Mouse (Mus musculus): ENCODE measurements around the gene Mlh3.
"Not testable (repeated sequence)": the region's sequence is repeated elsewhere in the genome, so short reads cannot be mapped to it uniquely, and the experiment has no call there.

The Mlh3 gene

GRCm38 (mm10) chr12:85270319-85270718, at the start of gene Mlh3:
TSS of gene Mlh3 (minus strand) at chr12:85270599.
- peak; percentile 48 for DNase-seq (ENCODE audit: low spot score)

GRCm38 (mm10) chr12:85308651-85309050, 38.3 kb upstream of the Mlh3 start:
- DNase-seq (ENCODE audit: low spot score): peak; percentile 45

- DNase-seq (ENCODE audit: low spot score): peak; percentile 91
These were observed 35.0 kb upstream of the Mlh3 start for GRCm38 (mm10) chr12:85305247-85305892.

- DNase-seq (ENCODE audit: low spot score): peak; percentile 37
These were observed 34.3 kb upstream of the Mlh3 start for GRCm38 (mm10) chr12:85304725-85305124.

- DNase-seq (ENCODE audit: low spot score): peak; percentile 71
These were observed 32.9 kb upstream of the Mlh3 start for GRCm38 (mm10) chr12:85303256-85303655.

- no peak for DNase-seq (ENCODE audit: low spot score)
These were observed 28.4 kb upstream of the Mlh3 start for GRCm38 (mm10) chr12:85298835-85299180.

- DNase-seq (ENCODE audit: low spot score): no peak
These were observed 27.9 kb upstream of the Mlh3 start for GRCm38 (mm10) chr12:85298127-85298834.

GRCm38 (mm10) chr12:85297345-85297997, 27.1 kb upstream of the Mlh3 start:
- no peak for DNase-seq (ENCODE audit: low spot score)

GRCm38 (mm10) chr12:85296915-85297314, 26.5 kb upstream of the Mlh3 start:
- DNase-seq (ENCODE audit: low spot score): no peak

GRCm38 (mm10) chr12:85295506-85295905, 25.1 kb upstream of the Mlh3 start:
- no peak for DNase-seq (ENCODE audit: low spot score)

- DNase-seq (ENCODE audit: low spot score): no peak
These were observed 22.5 kb upstream of the Mlh3 start for GRCm38 (mm10) chr12:85292906-85293305.

- DNase-seq (ENCODE audit: low spot score): no peak
These were observed 21.9 kb upstream of the Mlh3 start for GRCm38 (mm10) chr12:85292288-85292687.

GRCm38 (mm10) chr12:85291541-85291940, 21.1 kb upstream of the Mlh3 start:
- no peak for DNase-seq (ENCODE audit: low spot score)

- no peak for DNase-seq (ENCODE audit: low spot score)
These were observed 20.2 kb upstream of the Mlh3 start for GRCm38 (mm10) chr12:85290633-85291032.

- DNase-seq (ENCODE audit: low spot score): peak; percentile 51
These were observed 19.0 kb upstream of the Mlh3 start for GRCm38 (mm10) chr12:85289157-85290000.

- DNase-seq (ENCODE audit: low spot score): peak; percentile 98
These were observed 18.2 kb upstream of the Mlh3 start, which contains the start of gene Zc2hc1c for GRCm38 (mm10) chr12:85288486-85289156. TSS of gene Zc2hc1c (plus strand) at chr12:85288591.

GRCm38 (mm10) chr12:85287809-85288485, 17.5 kb upstream of the Mlh3 start, which contains the start of gene Acyp1:
TSS of gene Acyp1 (minus strand) at chr12:85288438.
- DNase-seq (ENCODE audit: low spot score): peak; percentile 79

GRCm38 (mm10) chr12:85286941-85287340, 16.5 kb upstream of the Mlh3 start:
- peak; percentile 54 for DNase-seq (ENCODE audit: low spot score)

GRCm38 (mm10) chr12:85284996-85285395, 14.6 kb upstream of the Mlh3 start:
- no peak for DNase-seq (ENCODE audit: low spot score)

GRCm38 (mm10) chr12:85284331-85284730, 13.9 kb upstream of the Mlh3 start:
- DNase-seq (ENCODE audit: low spot score): no peak

GRCm38 (mm10) chr12:85281756-85282155, 11.4 kb upstream of the Mlh3 start:
- not testable (repeated sequence) for DNase-seq (ENCODE audit: low spot score)

Measured in MN1 (cell line).